In genomic region chr6:91445316-91445715, GRCm38 (mm10) we compare ENCODE assay signal across 15 mouse cellular contexts.
A peak's percentile ranks its signal among the peaks of the same experiment; 100 is the strongest.
DNase-seq lines count a peak whose midpoint lies in the region.
"Had no signal": no experiment of that assay in that cellular context is flagged by ENCODE, and none has a peak within 500 bp of the region (broad histone marks: within the 10 kb centered on the region; RNA-seq: fewer than 3 reads in every experiment).

No protein-coding gene starts in this region.

- DNase-seq in MN1 (ENCODE audit: low spot score) (peak; percentile 65), R1 (ENCODE audit: low read depth, low spot score) (peak; percentile 25)
- DNase-seq in brain, adult 2 months (ENCODE audit: low read depth, low spot score), result peak; percentile 55
- no peak for DNase-seq in cerebellum, postnatal 14 days
- DNase-seq in neural tube, embryonic 10.5 days (ENCODE audit: extremely low spot score, low spot score), result no peak
- no peak for DNase-seq in B cell, adult 2 months
- DNase-seq: adrenal gland, adult 2 months; adrenal gland, postnatal 10 days; adrenal gland, postnatal 25 days; cerebellum, adult 11-12 months; cerebellum, adult 2 months; cerebellum, adult 9-10 months; cerebellum, postnatal 10 days; cerebellum, postnatal 36 days; embryo, embryonic 11 days had no signal

Comparison
In these comparisons a context has a peak if more than half of its experiments do, and no peak if none do; other contexts are left out.
1. DNase-seq: peak in MN1 (single experiment), R1 (single experiment) and brain, adult 2 months (single experiment); none in cerebellum, postnatal 14 days (0 of 2), neural tube, embryonic 10.5 days (single experiment) and B cell, adult 2 months (0 of 2).